Mouse (Mus musculus) kidney, postnatal 36 days (tissue): Measurements from ENCODE around the gene Sft2d1.

Experiments
- DNase-seq, 2 experiments: peaks; one replicate each; pipeline ENCODE4 v3.0.0; 2021 to 2022; ENCODE audit warnings: mixed read lengths in 2 of 2

Sft2d1 gene

DNA sequence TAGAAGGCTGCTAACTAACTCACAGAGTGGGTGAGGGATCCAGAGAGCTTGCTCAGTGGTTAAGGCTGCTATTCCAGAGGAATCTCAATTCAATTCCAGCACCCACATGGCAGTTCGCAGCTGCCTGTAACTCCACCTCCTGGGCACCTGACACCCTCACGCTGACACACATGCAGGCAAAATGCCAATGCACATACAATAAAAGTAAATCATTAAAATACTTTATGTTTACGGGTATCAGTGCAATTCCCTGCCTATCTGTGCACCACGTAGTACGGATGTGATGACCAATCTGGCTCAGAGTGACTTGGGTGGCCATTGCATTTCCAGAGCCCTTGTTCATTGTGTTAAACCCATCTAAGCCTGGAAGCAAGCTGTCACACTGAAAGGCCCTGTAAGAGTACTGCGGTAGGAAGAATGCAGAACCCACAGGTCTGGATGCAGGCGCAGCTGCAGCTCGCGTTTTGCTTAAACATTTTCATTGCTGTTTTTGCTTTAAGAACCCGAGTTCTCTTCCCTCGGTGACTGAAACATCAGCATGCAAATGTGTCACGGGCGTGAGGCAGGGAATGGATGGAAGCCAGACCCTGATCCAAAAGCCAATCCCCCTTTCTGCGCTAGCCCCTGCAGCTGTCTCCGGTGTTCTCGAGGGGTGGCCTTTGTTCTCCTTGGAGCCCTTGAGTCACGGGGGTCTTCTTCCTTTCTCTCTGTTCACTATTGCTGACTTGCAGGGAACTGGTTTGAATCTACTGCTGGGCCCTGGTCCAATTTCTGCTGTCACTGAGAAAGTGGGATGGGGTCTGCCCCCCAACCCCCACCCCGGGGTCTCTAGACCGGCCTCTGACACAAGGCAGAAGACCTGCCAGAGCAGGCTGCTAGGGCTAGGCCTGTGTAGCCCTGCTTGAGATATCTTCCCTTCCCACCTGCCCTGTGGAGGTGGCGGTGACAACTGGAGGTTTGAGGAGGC lies 56.9 kb downstream of the Sft2d1 start:
- no peak for DNase-seq

DNA sequence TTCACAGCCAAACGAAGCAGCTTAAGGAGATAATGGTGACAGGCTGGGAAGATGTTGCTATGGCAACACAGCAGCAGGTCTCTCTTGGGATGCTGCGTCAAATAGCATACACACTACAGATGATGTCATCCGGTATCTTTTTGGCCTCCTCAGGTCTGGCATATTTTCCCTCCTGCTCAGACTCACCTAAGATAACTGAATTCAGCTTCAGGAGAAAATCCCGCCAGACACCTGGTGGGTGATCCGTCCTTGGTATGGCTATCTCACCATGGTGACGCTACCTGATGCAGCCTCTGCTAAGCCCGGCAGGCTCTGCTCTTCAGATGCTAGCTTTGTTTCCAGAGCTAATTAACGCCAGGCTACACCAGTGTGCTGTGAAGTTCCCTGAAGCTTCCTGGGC lies 57.7 kb downstream of the Sft2d1 start:
- DNase-seq: no peak

DNA sequence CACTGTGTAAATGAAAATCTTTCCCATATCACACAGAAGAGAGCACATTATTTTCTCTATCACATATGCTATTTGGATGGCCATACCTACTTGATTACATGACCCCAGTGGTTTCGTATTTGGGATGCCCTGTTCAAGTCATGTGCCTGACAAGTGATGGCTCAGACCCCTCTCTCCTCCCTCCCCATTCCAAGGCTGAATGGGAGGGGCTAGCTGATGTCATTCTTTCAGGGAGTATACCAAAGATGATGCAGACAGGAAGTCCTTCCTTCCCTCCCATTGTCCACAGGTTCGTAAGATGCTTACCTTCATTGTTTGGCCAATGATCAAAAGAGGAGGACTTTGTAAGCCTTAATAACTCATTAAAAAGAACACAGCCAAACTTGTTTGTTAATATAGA lies 58.3 kb downstream of the Sft2d1 start:
- no peak for DNase-seq

DNA sequence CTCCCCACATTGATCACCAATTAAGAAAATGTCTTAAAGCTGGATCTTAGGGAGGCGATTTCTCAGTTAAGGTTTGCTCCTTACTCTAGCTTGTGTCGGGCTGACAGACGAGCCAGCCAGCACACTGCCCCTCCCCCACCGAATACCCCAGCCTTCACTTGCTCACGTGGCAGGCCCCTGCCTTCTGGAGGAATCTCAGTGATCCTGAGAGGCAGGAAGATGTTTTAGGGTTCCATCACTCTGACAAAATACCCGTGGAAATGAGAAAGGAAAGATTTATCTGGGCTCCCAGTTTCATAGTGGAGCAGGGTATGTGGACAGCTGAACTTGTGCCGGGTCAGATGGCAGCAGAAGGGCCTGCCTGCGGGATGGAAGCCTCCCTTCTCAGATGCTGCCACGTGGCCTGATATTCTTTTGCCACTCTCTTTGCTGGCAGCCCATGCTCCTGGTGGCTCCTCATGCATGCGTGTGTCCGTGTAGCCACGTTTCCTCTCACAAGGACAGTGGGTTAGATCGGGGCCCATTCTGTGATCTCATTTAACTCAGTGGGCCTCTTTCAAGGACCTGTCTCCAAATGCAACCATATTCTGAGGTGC lies 59.8 kb downstream of the Sft2d1 start:
- no peak for DNase-seq

DNA sequence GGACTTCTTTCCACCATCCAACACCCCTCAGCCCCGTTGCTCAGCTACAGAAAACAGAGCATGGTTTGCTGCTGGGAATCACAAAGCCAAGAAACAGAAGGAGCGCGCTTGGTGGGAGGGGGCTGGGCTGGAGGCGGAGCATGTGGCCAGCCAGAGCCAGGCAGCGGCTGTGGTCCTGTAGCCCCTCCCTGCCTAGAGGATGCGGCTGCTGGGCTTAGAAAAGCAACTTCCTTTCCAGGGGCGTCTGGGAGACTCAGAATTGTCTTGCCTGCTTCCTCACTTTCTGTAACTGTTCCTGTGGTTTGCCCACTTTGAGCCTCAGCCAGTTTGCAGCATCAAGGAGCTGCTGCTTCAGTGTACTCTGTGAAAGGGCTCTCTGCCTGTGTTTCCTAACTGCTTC lies 60.9 kb downstream of the Sft2d1 start:
- peak; percentile 56 to 70 for DNase-seq

DNA sequence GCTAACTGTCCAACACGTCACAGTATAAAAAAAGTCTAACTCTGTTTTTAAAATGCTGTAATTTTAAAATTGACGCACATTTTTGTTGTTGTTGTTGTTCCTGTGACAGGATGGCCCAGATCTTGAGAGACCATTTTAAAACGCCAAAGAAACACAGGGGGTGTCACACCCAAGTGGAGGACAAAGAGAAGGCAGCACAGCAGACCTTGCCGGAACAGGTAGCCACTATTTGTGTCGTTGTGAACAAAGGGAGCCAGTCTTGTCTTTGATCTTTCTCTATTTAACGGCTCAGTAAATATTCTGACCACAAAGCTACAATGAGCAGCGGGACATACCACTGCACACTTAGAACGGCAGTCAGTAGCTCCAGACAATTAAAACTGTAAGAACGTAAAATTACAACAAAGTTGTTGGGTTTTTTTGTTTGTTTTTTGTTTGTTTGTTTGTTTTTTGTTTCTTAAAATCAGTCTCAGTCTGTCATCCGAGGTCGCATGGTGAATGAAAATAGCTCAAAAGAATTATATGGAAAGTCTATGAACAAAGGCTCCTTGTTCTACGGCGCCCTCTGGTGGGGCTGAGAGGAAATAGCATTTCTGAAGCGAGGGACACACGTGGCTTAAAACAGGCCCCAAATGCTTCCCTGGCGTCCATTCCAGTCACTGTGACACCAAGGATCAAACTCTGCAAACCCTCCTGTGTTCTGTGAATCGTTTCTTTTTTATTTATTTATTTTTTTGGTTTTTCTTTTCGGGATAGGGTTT lies 61.6 kb downstream of the Sft2d1 start:
- DNase-seq: peak; percentile 67 to 86
